Mouse (Mus musculus) heart, embryonic 14.5 days (tissue): Measurements from ENCODE around the gene Arhgap30. TPM values are rescaled to one million over a fixed set of nuclear protein-coding genes. Genes with fewer than 3 reads are reported as not detected.

Experiments used
- ATAC-seq: fragments of 200-750 bp; cut with Nextera tagmentation; 2 replicates; pipeline ENCODE4 v1.8.0; 2017; ENCODE audit warnings: low read depth, moderate TSS enrichment; ENCODE audit not compliant: insufficient number of reproducible peaks, insufficient read depth, low FRiP score
- H3K27ac ChIP-seq, 2 experiments: fragments of 200-500 bp in 1 of 2; fragments of 300-500 bp in 1 of 2; sonication (generic) in 1 of 2; replicated peaks in 1 of 2; 2 replicates each; pipeline ENCODE4 v1.5.1; 2012 to 2014; ENCODE audit warnings: low read depth in 2 of 2, low read length in 2 of 2, control low read depth in 1 of 2, mild to moderate bottlenecking in 1 of 2, mixed read lengths in 1 of 2; ENCODE audit not compliant: control insufficient read depth in 1 of 2, insufficient read depth in 1 of 2
- H3K27me3 ChIP-seq: fragments of 300-500 bp; sonication (generic); 2 replicates; pipeline ENCODE4 v1.6.1; 2014; ENCODE audit warnings: mild to moderate bottlenecking, low read length, control low read depth; ENCODE audit not compliant: control insufficient read depth, insufficient read depth
- H3K36me3 ChIP-seq: fragments of 300-500 bp; sonication (generic); 2 replicates; pipeline ENCODE4 v1.6.1; 2014; ENCODE audit warnings: mild to moderate bottlenecking, control low read depth, low read length, mixed read lengths; ENCODE audit not compliant: control insufficient read depth, insufficient read depth
- H3K4me1 ChIP-seq, 2 experiments: fragments of 200-500 bp in 1 of 2; fragments of 300-500 bp in 1 of 2; sonication (generic) in 1 of 2; 2 replicates each; pipeline ENCODE4 v1.6.1; 2012 to 2014; ENCODE audit warnings: low read length in 2 of 2, control low read depth in 1 of 2, mixed read lengths in 1 of 2; ENCODE audit not compliant: control insufficient read depth in 2 of 2, insufficient read depth in 2 of 2
- H3K4me2 ChIP-seq: fragments of 300-500 bp; sonication (generic); 2 replicates; pipeline ENCODE4 v1.6.1; 2014; ENCODE audit warnings: mild to moderate bottlenecking, low read length
- H3K4me3 ChIP-seq, 2 experiments: fragments of 200-500 bp in 1 of 2; fragments of 300-500 bp in 1 of 2; sonication (generic) in 1 of 2; 2 replicates each; pipeline ENCODE4 v1.5.1; 2012 to 2014; ENCODE audit warnings: low read length in 2 of 2, mild to moderate bottlenecking in 2 of 2, control low read depth in 1 of 2, low read depth in 1 of 2, moderate library complexity in 1 of 2; ENCODE audit not compliant: control insufficient read depth in 1 of 2, insufficient read depth in 1 of 2
- H3K9ac ChIP-seq: fragments of 300-500 bp; sonication (generic); 2 replicates; pipeline ENCODE4 v1.6.1; 2014; ENCODE audit warnings: mild to moderate bottlenecking, low read length
- H3K9me3 ChIP-seq: fragments of 300-500 bp; sonication (generic); 2 replicates; pipeline ENCODE4 v1.6.1; 2016; ENCODE audit warnings: low read length, control low read depth; ENCODE audit not compliant: control insufficient read depth
- WGBS: fragments of 180-500 bp; shearing (Covaris S2); extraction: QIAGEN DNeasy Blood & Tissue Kit; methylation state at CpG from one replicate; pipeline ENCODE4 v1.1.7; 2014; 5-methylcytosine and 5-hydroxymethylcytosine counted together
- polyA plus RNA-seq: library from polyadenylated mRNA; unstranded; fragments of >200 nt; fragmentation: Nextera tagmentation; extraction: Ambion mirVana; gene quantifications from 2 replicates; pipeline ENCODE4 v1.2.1, GENCODE M21; 2014

Arhgap30 gene
- polyA plus RNA-seq, 1 experiment from 2014 or later: 0.54 TPM

- no peak overlapping the region for H3K27ac ChIP-seq
- H3K4me2 ChIP-seq: no peak overlapping the region
- H3K9me3 ChIP-seq: no peaks in the 10 kb centered on the region
- no peak overlapping the region for H3K4me3 ChIP-seq
- H3K27me3 ChIP-seq: no peaks in the 10 kb centered on the region
- ATAC-seq: no peak
- WGBS: 87% methylated on average over 9 of the region's 9 CpGs
- H3K9ac ChIP-seq: no peak overlapping the region
- no peaks in the 10 kb centered on the region for H3K4me1 ChIP-seq
- H3K36me3 ChIP-seq: no peaks in the 10 kb centered on the region
These were observed 14.2 kb downstream of the Arhgap30 start for GRCm38 (mm10) chr1:171402991-171403390.

DNA sequence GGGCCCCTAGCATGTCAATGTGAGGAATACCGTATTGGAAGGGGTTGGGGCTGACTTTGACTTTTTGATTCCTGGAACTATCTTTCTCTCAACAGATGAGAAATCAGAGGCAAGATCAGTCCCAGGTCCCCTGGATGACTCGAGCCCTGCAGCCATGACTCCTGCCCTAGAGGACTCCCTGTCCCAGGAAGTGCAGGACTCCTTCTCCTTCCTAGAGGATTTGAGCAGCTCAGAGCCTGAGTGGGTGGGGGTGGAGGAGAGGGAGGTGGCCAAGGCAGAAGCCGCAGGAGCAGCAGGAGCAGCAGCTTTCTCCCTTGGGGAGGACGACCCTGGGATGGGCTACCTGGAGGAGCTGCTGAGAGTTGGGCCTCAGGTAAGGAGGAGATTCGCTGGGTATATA, 18.5 kb downstream of the Arhgap30 start:
- Histone ChIP-seq H3K27ac (no peak overlapping the region), H3K4me2 (no peak overlapping the region), H3K27me3 (no peaks in the 10 kb centered on the region), H3K9ac (no peak overlapping the region), H3K4me3 (no peak overlapping the region), H3K4me1 (no peaks in the 10 kb centered on the region), H3K9me3 (no peaks in the 10 kb centered on the region), H3K36me3 (no peaks in the 10 kb centered on the region)
- ATAC-seq: no peak
- 70% methylated on average over 5 of the region's 5 CpGs for WGBS

GRCm38 (mm10) chr1:171410231-171410630, 21.5 kb downstream of the Arhgap30 start:
- Histone ChIP-seq H3K27ac (no peak overlapping the region), H3K27me3 (no peaks in the 10 kb centered on the region), H3K4me1 (peaks cover 2 to 7% of the 10 kb centered on the region in 2 experiments; a peak in 3 of 4 replicates), H3K9ac (no peak overlapping the region), H3K9me3 (no peaks in the 10 kb centered on the region), H3K4me3 (no peak overlapping the region), H3K4me2 (no peak overlapping the region), H3K36me3 (peaks cover 10% of the 10 kb centered on the region)
- 87% methylated on average over 1 of the region's 1 CpGs for WGBS
- no peak for ATAC-seq

DNA sequence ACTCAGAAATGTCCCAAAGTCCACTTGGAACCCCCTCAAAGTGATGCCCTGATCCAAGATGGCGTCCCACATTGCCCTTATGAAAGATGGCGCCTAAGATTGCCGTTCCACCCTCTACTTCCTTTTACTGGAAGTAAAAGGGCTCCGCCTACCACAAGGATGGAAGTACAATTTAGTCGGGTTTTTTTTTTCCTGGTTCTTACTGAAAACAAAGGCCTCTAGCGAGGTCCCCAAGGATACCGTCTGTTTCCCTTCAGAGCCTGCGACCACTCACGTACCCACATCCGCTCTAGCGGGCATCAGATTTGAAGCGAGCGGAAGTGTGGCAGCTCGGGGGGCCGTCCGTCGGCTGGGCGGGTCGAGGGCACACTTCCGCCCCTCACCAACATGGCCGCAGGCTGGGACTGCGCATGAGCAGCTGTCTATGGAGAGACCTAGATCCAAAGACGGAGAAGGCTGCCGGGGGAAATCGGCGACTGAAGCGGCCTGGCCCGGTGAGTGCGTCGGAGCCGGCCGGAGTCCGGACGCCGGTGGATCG, 22.3 kb downstream of the Arhgap30 start, which contains the start of gene Usf1:
TSS of gene Usf1 (plus strand) at position 367 of the 538 bp plus-strand sequence.
- peak within 1 kb of the TSS; percentile 60 for H3K4me2 ChIP-seq
- H3K9ac ChIP-seq: peak within 1 kb of the TSS; percentile 97
- peak within 1 kb of the TSS; percentile 90 to 93 for H3K27ac ChIP-seq
- H3K36me3 ChIP-seq: peaks cover 17% of the 10 kb centered on the region
- ATAC-seq: peak; percentile 93
- no peaks in the 10 kb centered on the region for H3K9me3 ChIP-seq
- peak within 1 kb of the TSS; percentile 87 to 97 for H3K4me3 ChIP-seq
- no peaks in the 10 kb centered on the region for H3K27me3 ChIP-seq
- peaks cover 2 to 7% of the 10 kb centered on the region in 2 experiments; a peak in 3 of 4 replicates for H3K4me1 ChIP-seq
- under 1% methylated on average over 36 of the region's 36 CpGs for WGBS

DNA sequence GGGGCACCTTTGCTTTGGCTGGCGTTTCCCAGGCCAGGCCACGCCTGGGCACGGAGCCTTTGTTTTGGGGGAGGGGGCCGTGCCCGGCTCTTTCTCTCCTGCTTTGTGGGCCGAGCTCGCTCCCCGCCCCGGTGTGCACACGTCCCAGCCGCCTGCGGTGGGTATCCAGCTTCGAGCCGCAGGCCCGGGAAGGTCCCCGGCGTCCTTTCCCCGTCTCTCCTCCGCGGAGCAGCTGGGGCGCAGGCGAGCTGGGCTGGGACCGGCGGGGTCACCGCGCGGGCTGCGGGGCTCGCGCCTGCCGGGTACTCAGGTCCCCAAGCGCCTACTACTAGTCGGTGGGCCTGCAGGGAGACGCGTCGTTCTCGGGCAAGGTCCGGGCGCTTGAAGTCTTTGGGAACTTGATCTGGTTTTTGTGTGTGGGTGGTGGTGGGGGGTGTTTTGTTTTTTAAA, 22.8 kb downstream of the Arhgap30 start:
- peaks cover 22% of the 10 kb centered on the region for H3K36me3 ChIP-seq
- under 1% methylated on average over 37 of the region's 39 CpGs for WGBS
- peak; percentile 62 for ATAC-seq
- H3K4me1 ChIP-seq: peaks cover 2 to 7% of the 10 kb centered on the region in 2 experiments; a peak in 3 of 4 replicates
- H3K4me2 ChIP-seq: peak overlapping the region; percentile 60
- H3K9me3 ChIP-seq: no peaks in the 10 kb centered on the region
- peak overlapping the region; percentile 82 to 90 for H3K27ac ChIP-seq
- peak overlapping the region; percentile 97 for H3K9ac ChIP-seq
- H3K4me3 ChIP-seq: peak overlapping the region; percentile 87 to 97
- no peaks in the 10 kb centered on the region for H3K27me3 ChIP-seq

DNA sequence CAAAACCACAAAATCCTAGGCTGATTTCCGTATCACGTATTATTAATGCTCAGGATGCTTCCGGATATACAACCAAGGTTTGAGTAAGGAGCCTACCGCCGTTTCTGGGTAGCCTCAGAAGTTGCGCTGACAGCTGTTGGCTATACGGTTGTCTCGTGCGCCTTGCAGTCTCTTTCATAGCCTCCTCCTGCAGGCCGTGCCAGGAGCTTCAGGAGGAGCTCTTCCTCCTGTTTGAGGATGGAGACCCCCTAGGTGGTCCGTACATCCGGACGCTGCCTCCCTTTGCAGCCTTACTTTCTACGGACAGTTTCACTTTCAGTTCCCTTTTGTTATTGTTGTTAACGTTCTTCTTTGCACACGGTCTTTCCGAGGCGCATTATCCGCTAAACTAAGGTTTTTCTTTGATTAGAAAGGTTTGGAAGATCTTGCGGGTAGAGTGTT, 23.3 kb downstream of the Arhgap30 start:
- WGBS: 3% methylated on average over 20 of the region's 20 CpGs
- no peaks in the 10 kb centered on the region for H3K9me3 ChIP-seq
- no peak for ATAC-seq
- peak overlapping the region; percentile 97 for H3K9ac ChIP-seq
- peak overlapping the region; percentile 82 to 90 for H3K27ac ChIP-seq
- peaks cover 2 to 7% of the 10 kb centered on the region in 2 experiments; a peak in 3 of 4 replicates for H3K4me1 ChIP-seq
- peaks cover 27% of the 10 kb centered on the region for H3K36me3 ChIP-seq
- H3K4me2 ChIP-seq: peak overlapping the region; percentile 60
- no peaks in the 10 kb centered on the region for H3K27me3 ChIP-seq
- H3K4me3 ChIP-seq: peak overlapping the region; percentile 87 to 97

DNA sequence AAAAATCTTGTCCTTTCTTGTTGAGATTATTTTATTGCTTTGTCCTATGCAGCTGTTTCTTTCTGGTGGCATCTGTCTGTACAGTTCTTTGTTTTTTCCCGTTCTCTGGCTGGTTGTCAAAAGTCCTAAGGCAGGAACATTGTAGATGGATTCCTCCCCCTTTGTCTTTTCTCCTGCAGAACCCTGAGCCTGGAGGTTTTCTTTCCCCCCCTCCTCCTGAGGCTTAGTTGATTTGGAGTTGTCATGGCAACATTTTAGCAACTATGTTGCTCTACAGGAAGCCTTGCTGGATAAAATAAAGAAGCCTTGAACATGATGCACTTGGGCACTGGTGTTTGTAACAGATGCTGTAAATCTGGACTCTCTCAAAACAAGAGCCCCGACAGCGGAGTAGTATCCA, 23.7 kb downstream of the Arhgap30 start:
- Histone ChIP-seq H3K27ac (peak overlapping the region; percentile 82 to 90), H3K36me3 (peaks cover 32% of the 10 kb centered on the region), H3K27me3 (no peaks in the 10 kb centered on the region), H3K4me3 (peak overlapping the region; percentile 87 to 97), H3K4me1 (peaks cover 2 to 7% of the 10 kb centered on the region in 2 experiments; a peak in 3 of 4 replicates), H3K4me2 (peak overlapping the region; percentile 60), H3K9me3 (no peaks in the 10 kb centered on the region), H3K9ac (peak overlapping the region; percentile 97)
- no peak for ATAC-seq
- 50% methylated on average over 3 of the region's 3 CpGs for WGBS
